Mouse (Mus musculus): ENCODE results near the gene Chrm3.

DNA sequence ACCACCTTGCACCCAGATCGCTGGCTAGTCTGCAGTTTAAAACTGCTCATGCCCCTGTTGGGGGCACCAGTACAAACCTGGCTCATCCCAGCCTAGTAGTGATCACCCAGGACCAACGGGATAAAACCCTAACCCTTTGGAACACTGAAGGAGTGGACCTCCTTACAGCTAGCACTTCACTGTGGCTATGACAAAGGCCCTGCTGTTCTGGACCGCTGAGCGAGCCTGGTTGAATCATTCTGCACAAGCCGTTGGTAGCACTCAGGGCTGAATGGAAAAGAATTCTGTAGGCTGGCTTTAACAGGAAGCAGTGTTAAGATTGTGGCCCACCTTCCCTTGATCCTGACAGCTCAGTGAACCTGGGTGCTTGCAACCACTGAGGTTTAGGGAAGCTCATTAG lies 470.2 kb downstream of the Chrm3 start:
- TF ChIP-seq POLR2A (IDR thresholded peaks at IDR 0.05; ENCODE audit: low read depth, low read length) (no peak), CTCF (IDR thresholded peaks at IDR 0.05; ENCODE audit: borderline replicate concordance, insufficient read depth, low read length) (no peak)

Data from embryonic fibroblast, embryonic 13.5 days (primary cell).